Mouse (Mus musculus): ENCODE measurements around the gene Shc2.

Shc2 gene

GRCm38 (mm10) chr10:79668771-79669575, 31.3 kb upstream of the Shc2 start, which contains the start of gene Tpgs1:
TSS of gene Tpgs1 (plus strand) at chr10:79669369.
- peak; percentile 92 for DNase-seq (ENCODE audit: low spot score)

DNA sequence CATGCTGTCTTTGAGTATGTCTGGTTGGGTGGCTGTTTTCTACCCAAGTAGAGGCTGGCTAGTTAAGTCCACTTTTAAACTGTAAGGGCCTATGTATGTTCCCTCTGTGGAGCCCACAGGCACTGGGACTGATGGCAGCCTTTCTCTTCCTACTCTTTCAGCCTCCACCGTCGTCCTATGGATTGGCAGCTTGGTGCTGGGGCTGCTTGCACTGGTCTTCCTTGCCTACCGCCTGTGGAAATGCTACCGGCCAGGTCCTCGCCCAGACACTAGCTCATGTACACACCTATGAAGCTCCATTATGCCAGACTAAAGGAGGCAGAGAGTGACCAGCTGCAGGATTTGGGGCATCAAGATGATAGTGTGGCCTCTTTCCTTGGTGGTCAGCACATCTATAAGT, 30.4 kb upstream of the Shc2 start:
- DNase-seq (ENCODE audit: low spot score) = no peak

DNA sequence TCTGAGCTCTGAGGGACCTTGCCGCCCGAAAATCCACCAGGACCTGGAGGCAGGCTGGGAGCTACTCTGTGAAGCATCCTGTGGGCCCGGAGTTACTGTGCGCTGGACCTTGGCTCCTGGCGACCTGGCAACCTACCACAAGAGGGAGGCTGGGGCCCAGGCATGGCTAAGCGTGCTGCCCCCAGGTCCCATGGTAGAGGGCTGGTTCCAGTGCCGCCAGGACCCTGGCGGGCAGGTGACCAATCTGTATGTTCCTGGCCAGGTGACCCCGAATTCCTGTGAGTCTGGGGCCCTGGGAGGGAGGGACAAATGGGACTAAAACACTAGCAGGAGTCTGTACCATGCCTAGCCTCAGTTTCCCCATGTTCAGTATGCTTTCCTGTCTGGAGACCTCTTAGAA, 28.8 kb upstream of the Shc2 start:
- DNase-seq (ENCODE audit: low spot score) = no peak

GRCm38 (mm10) chr10:79665051-79665450, 27.3 kb upstream of the Shc2 start:
- DNase-seq (ENCODE audit: low spot score) = no peak

DNA sequence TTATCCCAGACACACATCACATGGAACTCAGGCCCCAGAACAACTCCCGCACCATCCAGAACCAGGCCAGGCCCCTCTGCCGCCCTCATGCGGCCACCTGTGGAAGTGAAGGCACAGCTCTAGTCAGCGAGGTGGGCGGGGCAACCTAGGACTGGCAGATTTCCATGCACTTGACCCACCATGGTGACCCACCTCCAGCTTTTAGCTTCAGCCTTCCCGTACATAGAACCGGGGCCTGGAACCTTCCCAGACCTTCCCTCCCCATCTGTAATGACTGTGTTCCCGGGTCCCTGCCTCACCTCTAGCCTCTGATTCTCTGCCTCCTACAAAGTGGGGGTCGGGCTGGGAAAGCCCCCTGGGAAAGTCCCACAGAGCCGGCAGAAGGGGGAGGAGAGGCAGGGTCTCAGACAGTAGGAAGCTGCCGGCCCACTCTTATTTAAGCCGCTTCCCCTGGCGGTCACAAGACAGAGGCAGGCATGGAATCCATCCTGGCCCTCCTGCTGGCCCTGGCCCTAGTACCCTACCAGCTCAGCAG, 26.5 kb upstream of the Shc2 start, which contains the start of gene Madcam1:
Gene Madcam1 (plus strand): TSS at position 429 of the 535 bp plus-strand sequence.
- DNase-seq (ENCODE audit: low spot score) = peak; percentile 85

DNA sequence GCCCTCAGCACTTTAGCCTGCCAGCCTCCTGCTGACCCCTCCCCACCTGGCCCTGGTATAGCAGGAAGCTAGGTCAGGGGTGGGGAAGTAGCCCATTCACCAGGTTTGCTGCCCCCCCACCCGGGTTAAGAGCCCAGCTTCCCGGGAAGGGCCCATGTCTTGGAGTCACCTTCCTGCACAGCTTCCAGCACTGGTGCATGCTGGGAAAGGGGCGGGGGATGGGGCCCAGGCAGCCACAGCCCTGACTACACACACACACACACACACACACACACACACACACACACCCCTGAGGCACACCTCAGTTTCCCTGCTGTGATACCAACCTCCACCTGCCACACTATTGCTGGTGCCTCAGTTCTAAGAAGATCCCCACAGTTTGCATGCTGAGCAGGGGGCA, 24.1 kb upstream of the Shc2 start:
- DNase-seq (ENCODE audit: low spot score) = no peak

GRCm38 (mm10) chr10:79660298-79660697, 22.6 kb upstream of the Shc2 start:
- DNase-seq (ENCODE audit: low spot score) = peak; percentile 32

GRCm38 (mm10) chr10:79658829-79659228, 21.1 kb upstream of the Shc2 start:
- peak; percentile 54 for DNase-seq (ENCODE audit: low spot score)

DNA sequence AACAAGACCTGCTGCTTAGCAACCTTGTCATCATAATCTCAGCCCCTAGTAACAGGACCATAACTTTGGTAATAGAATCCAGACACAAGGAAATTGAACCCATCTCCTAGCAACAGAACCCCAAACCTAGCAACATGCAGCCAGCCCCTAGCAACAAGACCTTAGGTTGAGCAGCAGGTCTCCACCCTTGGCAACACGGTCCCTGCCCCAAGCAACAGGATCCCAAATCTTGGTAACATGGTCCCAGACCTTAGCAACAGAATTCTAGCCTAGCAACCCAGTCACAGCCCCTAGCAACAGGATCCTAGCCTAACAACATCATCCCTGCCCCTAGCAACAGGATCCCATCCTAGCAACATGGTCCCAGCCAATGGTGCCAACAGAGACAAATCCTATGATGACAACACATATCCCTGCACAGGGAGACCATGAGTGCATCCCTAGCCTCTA, 17.3 kb upstream of the Shc2 start:
- peak; percentile 51 for DNase-seq (ENCODE audit: low spot score)

- DNase-seq (ENCODE audit: low spot score) = no peak
Measured at GRCm38 (mm10) chr10:79652789-79653188, 15.1 kb upstream of the Shc2 start.

GRCm38 (mm10) chr10:79649070-79649751, 11.5 kb upstream of the Shc2 start:
- peak; percentile 90 for DNase-seq (ENCODE audit: low spot score)

DNA sequence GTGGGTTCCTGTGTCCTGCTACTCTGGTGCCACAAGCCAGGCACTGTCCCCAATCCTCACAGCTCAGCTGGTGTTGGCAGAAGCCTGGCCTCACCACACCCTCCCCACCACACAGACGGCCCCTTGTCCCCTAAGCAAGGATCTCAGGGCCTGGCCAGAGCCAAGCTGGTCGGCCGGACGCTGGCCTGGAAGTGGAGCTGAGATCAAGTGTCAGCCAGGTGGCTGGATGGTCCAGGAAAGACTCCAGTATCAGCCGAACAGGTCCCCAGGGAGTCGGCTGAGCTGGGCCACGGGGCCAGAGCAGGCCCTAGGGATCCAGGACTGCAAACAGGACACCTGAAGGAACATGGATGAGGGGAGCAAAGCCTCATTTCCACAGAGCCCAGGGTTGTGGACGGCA, 8.0 kb upstream of the Shc2 start, which contains the start of gene Odf3l2:
Gene Odf3l2 (minus strand): TSS at position 28 of the 400 bp plus-strand sequence.
- no peak for DNase-seq (ENCODE audit: low spot score)

- DNase-seq (ENCODE audit: low spot score) = peak; percentile 78
Measured at GRCm38 (mm10) chr10:79638486-79639204, 927 bp upstream of the Shc2 start.

DNA sequence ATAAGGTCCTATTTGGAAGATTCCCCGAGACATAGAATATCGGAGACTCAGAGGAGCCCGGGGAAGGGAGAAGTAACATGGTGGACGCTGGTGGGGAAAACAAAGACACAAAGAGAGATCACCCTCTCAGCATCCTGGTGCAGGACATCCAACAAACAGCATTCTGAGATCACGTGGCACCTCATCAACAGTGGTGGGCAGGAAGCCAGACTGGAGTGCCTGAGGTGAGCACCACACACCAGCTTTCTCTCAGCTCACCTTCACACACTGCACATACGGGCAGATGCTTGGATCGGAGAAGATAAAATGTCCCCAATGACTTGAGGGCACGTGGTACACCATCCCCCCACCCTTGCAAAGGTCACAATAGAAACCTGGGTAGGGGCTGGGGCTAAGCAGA, 1.4 kb downstream of the Shc2 start:
- DNase-seq (ENCODE audit: low spot score) = no peak

DNA sequence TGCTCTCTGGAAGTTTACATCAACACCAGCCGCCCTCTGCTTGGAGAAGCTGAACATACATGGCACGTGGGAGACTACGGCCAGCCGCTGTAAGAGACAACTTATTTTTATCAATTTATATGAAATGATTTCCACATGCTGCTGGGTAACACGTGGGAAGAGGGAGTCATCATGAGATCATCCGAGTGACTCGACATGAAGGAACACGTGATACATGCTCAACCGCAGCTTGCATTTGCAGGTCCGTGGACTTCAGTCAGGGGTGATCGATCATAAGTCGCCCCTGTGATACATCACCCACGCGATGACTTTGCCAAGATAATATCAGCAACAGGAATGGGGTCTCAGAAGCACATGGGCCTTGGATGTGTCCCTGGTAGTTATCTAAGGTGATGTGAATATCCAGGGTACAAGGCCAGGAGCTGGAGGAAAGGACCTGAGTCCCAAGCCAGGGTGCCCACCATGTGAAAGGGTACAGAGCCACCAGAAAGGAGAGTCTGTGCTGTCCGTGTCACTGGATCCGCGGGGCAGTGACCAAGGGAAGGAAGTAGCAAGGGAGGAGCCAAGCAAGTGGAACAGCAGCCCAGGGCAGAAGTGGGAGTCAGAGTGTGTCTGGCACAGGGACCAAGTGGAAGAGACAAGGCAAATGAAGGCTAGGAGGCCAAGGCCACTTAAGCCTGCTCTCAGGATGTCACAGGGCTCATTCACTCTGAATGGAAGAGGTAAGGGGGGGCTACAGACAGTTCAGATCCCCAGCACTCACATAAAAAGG, 4.5 kb downstream of the Shc2 start:
- no peak for DNase-seq (ENCODE audit: low spot score)

GRCm38 (mm10) chr10:79631432-79631831, 6.3 kb downstream of the Shc2 start:
- no peak for DNase-seq (ENCODE audit: low spot score)

DNA sequence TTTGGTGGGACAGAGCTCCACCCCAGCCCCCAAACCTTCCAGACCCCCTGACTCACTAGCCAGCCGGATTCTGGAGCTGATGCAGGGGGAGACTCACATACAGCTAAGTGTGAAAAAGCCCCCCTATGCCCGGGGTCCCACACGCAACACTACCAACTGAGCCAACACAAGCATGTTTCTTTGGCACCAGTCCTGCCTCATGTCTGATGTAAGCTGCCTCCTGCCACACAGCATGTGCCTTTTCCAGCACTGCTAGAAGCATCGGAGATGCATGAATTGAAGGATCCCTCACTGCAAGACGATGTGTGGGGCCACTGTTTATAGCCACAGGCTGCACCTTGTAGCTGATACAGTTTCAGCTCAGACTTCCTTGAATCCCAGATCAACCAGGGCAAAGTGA, 9.3 kb downstream of the Shc2 start:
- DNase-seq (ENCODE audit: low spot score) = no peak

- DNase-seq (ENCODE audit: low spot score) = no peak
Measured at GRCm38 (mm10) chr10:79626156-79626555, 11.6 kb downstream of the Shc2 start.

GRCm38 (mm10) chr10:79625398-79625797, 12.3 kb downstream of the Shc2 start:
- DNase-seq (ENCODE audit: low spot score) = no peak

DNA sequence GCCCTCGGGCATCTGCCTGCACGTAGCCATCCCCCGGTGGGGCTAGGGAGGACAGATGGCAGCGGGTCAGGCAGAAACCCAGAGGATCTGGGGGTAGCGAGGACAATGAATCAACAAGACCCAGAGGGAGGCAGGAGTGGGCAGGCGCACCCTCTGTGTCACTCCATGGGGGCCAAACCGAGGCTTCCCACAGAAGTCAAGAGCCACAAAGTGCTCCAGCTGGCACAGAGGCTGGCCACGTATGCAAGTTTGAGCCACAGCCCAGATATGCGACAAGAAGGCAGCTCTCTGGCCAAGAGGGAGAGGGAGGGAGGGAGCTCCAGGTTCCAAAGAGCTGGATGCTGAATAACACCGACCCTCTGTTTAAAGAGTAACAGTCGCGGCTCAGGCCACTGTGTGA, 13.8 kb downstream of the Shc2 start:
- DNase-seq (ENCODE audit: low spot score) = no peak

- no peak for DNase-seq (ENCODE audit: low spot score)
Measured at GRCm38 (mm10) chr10:79616376-79616775, 21.3 kb downstream of the Shc2 start.

All from embryo, embryonic 10 days (tissue).